Comparison of ENCODE assay signal across 12 mouse cellular contexts in genomic region chr2:135733926-135734510, GRCm38 (mm10).
DNase-seq lines count a peak whose midpoint lies in the region; ATAC-seq and TF ChIP-seq lines count a peak whose summit lies in the region.
"Had no signal": no experiment of that assay in that cellular context is flagged by ENCODE, and none has a peak within 500 bp of the region (broad histone marks: within the 10 kb centered on the region; RNA-seq: fewer than 3 reads in every experiment).

No protein-coding gene starts in this region.

- peak; percentile 53 for ATAC-seq in lung, embryonic 14.5 days (ENCODE audit: insufficient read depth)
- ATAC-seq in forebrain, embryonic 12.5 days (ENCODE audit: low FRiP score) = 0 out of 2 replicates have a peak, but pooled peaks have one; percentile 21
- 0 out of 2 replicates have a peak, but pooled peaks have one; percentile 39 for ATAC-seq in neural tube, embryonic 15.5 days (ENCODE audit: low FRiP score)
- ATAC-seq in activated CD4-positive, CD25-positive, alpha-beta regulatory T cell, adult 4 months = no peak

- H3K27me3 ChIP-seq in lung, embryonic 14.5 days (ENCODE audit: insufficient read depth, low read length) = no peaks in the 10 kb centered on the region
- H3K27me3 ChIP-seq in forebrain, embryonic 12.5 days = no peaks in the 10 kb centered on the region
- H3K27me3 ChIP-seq in neural tube, embryonic 15.5 days (replicated peaks) = no peaks in the 10 kb centered on the region
- H3K27me3 ChIP-seq: heart, embryonic 15.5 days; midbrain, embryonic 12.5 days had no signal

- no peaks in the 10 kb centered on the region for H3K36me3 ChIP-seq in lung, embryonic 14.5 days (ENCODE audit: insufficient read depth)
- no peaks in the 10 kb centered on the region for H3K36me3 ChIP-seq in forebrain, embryonic 12.5 days (replicated peaks)
- no peaks in the 10 kb centered on the region for H3K36me3 ChIP-seq in neural tube, embryonic 15.5 days
- H3K36me3 ChIP-seq: heart, embryonic 15.5 days; midbrain, embryonic 12.5 days had no signal

- peak; percentile 46; the same call in 1 of the 2 replicates for TF ChIP-seq CTCF in lung, embryonic 14.5 days (IDR thresholded peaks at IDR 0.05; ENCODE audit: low read depth)

- H3K9me3 ChIP-seq in lung, embryonic 14.5 days (ENCODE audit: low read depth, low read length) = no peaks in the 10 kb centered on the region
- no peaks in the 10 kb centered on the region for H3K9me3 ChIP-seq in forebrain, embryonic 12.5 days
- H3K9me3 ChIP-seq in neural tube, embryonic 15.5 days (replicated peaks) = no peaks in the 10 kb centered on the region
- H3K9me3 ChIP-seq: heart, embryonic 15.5 days; midbrain, embryonic 12.5 days had no signal

- peak; percentile 44 for DNase-seq in gastrocnemius, postnatal 14 days
- no peak for DNase-seq in gastrocnemius, postnatal 36 days
- peak; percentile 62 for DNase-seq in lung, embryonic 14.5 days
- DNase-seq in lung, adult 18-20 months = no peak
- no peak for DNase-seq in layer of hippocampus, adult 9-10 months (ENCODE audit: low spot score)
- DNase-seq: cerebellum, adult 11 months; right cerebral cortex, adult 18-20 months had no signal

- H3K27ac ChIP-seq in lung, embryonic 14.5 days (ENCODE audit: low read depth) = 0 out of 2 replicates have a peak overlapping the region, but pooled peaks have one; percentile 12
- no peak overlapping the region for H3K27ac ChIP-seq in forebrain, embryonic 12.5 days
- no peak overlapping the region for H3K27ac ChIP-seq in neural tube, embryonic 15.5 days (replicated peaks)
- H3K27ac ChIP-seq: heart, embryonic 15.5 days; midbrain, embryonic 12.5 days had no signal

- H3K4me2 ChIP-seq in lung, embryonic 14.5 days = no peak overlapping the region
- H3K4me2 ChIP-seq in forebrain, embryonic 12.5 days = no peak overlapping the region
- H3K4me2 ChIP-seq in neural tube, embryonic 15.5 days = no peak overlapping the region
- H3K4me2 ChIP-seq: heart, embryonic 15.5 days; midbrain, embryonic 12.5 days had no signal

- H3K9ac ChIP-seq in lung, embryonic 14.5 days = no peak overlapping the region
- no peak overlapping the region for H3K9ac ChIP-seq in forebrain, embryonic 12.5 days
- H3K9ac ChIP-seq in neural tube, embryonic 15.5 days (replicated peaks) = no peak overlapping the region
- H3K9ac ChIP-seq: heart, embryonic 15.5 days; midbrain, embryonic 12.5 days had no signal

- H3K4me3 ChIP-seq in lung, embryonic 14.5 days (ENCODE audit: low read depth, low read length) = no peak overlapping the region
- H3K4me3 ChIP-seq in forebrain, embryonic 12.5 days (replicated peaks) = no peak overlapping the region
- no peak overlapping the region for H3K4me3 ChIP-seq in neural tube, embryonic 15.5 days (replicated peaks)
- H3K4me3 ChIP-seq: heart, embryonic 15.5 days; midbrain, embryonic 12.5 days had no signal

- H3K4me1 ChIP-seq in lung, embryonic 14.5 days (ENCODE audit: insufficient read depth) = peaks cover 13% of the 10 kb centered on the region
- peaks cover 13% of the 10 kb centered on the region for H3K4me1 ChIP-seq in forebrain, embryonic 12.5 days
- H3K4me1 ChIP-seq in neural tube, embryonic 15.5 days = peaks cover 12% of the 10 kb centered on the region; the same call in 1 of the 2 replicates

- WGBS in lung, embryonic 14.5 days = 50% methylated on average over 10 of the region's 10 CpGs
- WGBS in forebrain, embryonic 12.5 days = 27% methylated on average over 10 of the region's 10 CpGs
- WGBS in neural tube, embryonic 15.5 days = 28% methylated on average over 10 of the region's 10 CpGs

- intact Hi-C loops in gastrocnemius, postnatal 14 days (cut with DNase I; ENCODE audit: low total_unique reads) = no loop called here
- intact Hi-C loops in gastrocnemius, postnatal 36 days (cut with DNase I) = loop anchor here (10.0 kb wide), 1 partner anchor 299 kb away; no protein-coding TSS in a partner anchor

Comparison
In these comparisons a context has a peak if more than half of its experiments do, and no peak if none do; other contexts are left out.
1. DNase-seq: peak in gastrocnemius, postnatal 14 days (single experiment) and lung, embryonic 14.5 days (single experiment); none in gastrocnemius, postnatal 36 days (0 of 2), lung, adult 18-20 months (0 of 2) and layer of hippocampus, adult 9-10 months (single experiment).